Mouse (Mus musculus): Measurements from ENCODE around the gene Ttc28.

Gene Ttc28

GRCm38 (mm10) chr5:111133754-111134153, 254.2 kb downstream of the Ttc28 start:
- DNase-seq (ENCODE audit: low spot score), result no peak

GRCm38 (mm10) chr5:111137283-111137682, 257.7 kb downstream of the Ttc28 start:
- no peak for DNase-seq (ENCODE audit: low spot score)

DNA sequence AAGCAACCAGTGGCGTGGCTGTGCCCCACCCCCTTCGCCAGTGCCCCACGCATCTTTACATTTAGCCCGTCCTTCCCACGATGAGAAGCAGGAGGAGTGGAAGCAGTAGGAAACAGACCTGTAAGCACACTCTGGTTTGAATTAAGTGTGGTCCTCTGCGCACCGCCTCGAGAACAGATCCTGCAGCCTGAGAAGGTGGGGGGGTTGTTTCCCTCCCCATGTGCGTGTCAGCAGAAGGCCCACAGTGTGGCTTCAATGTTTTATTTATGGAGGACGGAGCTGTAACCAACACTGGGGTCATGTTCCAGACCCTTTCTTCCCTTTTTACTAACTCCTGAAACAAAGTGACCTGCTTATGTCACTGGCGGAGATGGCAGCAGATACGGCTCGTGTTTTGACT, 258.1 kb downstream of the Ttc28 start:
- DNase-seq (ENCODE audit: low spot score), result peak; percentile 62

DNA sequence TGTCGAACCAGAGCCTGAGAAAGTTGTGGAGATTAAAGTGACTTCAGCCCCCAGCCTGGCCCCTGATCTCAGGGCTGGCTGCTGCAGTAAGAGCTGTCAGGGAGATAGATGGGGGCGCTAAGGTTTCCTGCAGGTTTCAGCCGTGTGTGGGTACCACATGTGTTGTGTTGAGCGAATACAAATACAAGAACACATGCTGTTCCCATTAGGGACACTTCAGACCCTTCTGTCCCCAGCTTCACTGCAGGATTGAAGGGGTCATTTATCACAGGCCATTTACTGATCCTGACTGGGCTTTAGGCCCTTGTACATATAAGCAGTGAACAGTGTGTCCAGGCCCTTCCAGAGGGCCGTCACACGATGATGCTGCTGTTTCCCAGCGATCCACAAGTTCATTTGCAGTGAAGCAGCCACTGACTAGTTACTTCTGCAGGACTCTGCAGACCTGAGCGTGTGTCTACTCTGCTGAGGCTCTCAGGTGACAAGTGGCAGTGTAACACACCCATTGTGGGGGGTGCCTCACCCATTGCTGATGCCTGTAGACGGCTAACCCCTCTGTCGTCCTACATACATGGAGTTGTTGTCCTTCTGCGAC, 258.7 kb downstream of the Ttc28 start:
- DNase-seq (ENCODE audit: low spot score), result peak; percentile 81

DNA sequence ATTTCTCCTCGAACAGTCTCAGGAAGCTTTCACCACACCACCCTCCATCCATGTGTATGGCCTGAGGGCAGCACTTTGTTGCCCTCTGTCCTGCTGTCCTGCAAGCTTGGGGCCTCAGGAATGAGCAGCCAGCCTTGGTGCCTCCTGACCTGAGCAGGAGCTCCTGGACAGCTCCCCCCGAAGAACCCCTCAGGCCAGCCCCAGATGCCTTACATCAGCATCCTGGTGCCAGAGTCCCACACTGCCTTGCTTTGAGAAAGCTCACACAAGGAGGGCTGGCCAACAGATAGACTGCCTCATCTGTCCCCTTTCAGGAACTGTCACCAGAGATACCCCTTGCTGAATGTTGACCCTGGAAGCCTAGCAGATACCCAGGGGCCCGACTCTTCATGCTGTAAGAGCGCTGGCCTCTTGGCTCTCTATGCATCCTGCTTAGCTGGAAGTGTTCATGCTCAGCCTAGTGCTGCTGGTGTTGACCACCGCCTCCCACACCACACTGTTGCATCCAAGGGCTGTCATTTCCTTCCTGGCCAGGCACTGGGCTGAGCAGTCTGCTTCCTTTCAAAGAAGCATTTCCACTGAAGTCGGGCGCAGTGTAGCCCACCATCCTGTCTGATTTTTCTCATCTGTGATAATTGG, 259.4 kb downstream of the Ttc28 start:
- no peak for DNase-seq (ENCODE audit: low spot score)

DNA sequence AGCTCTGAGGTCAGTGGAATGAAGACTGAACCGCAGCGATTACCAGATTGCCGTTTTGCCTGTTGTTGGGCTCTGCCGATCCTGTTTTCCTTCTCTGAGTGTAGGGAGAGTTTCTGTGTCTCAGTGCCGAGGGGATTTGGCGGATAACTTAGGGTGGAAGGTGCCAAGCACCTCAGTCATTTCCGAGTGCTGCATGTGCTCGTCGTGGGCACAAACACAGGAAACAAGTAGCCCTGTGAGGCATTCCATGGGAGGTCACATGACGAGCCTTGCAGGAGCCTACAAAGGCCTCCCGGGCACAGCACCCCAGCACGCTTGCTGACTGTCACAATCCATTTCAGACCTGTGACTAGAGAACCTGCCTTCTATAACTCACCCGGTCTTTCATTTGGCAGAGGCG, 260.0 kb downstream of the Ttc28 start:
- DNase-seq (ENCODE audit: low spot score), result no peak

DNA sequence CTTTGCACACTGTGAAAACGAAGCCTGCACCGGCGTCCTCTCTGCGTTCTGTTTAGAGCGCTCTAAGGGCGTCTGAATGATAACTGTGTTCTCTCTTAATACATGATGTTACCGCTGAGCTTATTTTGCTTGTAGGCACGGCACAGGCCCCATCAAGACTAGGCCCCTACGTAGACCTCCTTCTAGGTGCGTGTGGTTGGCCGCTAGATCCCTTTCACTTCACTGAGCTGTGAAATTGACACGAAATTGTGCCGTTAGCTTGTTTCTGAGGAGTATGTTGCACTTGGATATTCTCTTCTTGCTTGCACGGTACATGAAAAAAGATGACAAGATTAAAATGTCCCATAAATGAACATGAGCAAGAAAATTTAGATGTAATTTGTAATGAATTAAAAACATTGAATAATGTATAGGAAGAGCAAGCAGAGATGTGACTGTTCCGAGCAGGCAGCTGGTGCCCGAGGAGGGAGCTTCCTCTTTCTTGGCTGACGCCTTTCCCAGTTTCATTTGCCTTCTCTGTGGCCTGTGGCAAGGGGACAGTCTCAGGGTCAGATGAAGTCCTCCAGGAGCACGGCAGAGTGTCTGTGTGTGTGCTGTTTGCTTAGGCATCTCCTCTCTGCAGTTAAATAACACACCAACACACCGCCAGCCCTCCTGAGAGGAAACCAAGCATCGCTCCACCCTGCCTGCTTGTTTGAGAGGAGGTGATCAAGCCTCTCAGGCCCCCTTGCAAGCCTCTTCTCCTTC, 261.7 kb downstream of the Ttc28 start:
- no peak for DNase-seq (ENCODE audit: low spot score)

GRCm38 (mm10) chr5:111142837-111143236, 263.2 kb downstream of the Ttc28 start:
- no peak for DNase-seq (ENCODE audit: low spot score)

GRCm38 (mm10) chr5:111144411-111144810, 264.8 kb downstream of the Ttc28 start:
- DNase-seq (ENCODE audit: low spot score), result no peak

DNA sequence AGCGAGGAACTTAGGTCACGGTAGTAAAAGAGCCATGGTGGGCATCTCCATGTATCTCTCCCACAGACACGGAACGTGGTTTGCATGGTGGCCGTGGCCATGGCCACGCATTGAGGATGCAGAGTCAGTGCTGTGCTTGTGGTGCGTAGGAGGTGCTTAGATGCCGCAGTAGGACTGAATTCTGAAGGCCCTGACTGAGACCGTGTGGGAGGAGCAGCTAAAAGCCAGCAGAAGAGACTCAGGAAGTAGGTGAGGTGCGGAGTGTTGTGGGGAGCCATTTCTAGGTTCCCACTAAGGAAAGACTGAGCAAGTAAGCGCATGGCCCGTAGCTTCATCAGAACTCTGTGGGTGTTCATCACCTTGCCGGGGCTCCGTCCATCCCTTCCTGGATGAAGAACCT, 271.0 kb downstream of the Ttc28 start:
- DNase-seq (ENCODE audit: low spot score), result no peak

DNA sequence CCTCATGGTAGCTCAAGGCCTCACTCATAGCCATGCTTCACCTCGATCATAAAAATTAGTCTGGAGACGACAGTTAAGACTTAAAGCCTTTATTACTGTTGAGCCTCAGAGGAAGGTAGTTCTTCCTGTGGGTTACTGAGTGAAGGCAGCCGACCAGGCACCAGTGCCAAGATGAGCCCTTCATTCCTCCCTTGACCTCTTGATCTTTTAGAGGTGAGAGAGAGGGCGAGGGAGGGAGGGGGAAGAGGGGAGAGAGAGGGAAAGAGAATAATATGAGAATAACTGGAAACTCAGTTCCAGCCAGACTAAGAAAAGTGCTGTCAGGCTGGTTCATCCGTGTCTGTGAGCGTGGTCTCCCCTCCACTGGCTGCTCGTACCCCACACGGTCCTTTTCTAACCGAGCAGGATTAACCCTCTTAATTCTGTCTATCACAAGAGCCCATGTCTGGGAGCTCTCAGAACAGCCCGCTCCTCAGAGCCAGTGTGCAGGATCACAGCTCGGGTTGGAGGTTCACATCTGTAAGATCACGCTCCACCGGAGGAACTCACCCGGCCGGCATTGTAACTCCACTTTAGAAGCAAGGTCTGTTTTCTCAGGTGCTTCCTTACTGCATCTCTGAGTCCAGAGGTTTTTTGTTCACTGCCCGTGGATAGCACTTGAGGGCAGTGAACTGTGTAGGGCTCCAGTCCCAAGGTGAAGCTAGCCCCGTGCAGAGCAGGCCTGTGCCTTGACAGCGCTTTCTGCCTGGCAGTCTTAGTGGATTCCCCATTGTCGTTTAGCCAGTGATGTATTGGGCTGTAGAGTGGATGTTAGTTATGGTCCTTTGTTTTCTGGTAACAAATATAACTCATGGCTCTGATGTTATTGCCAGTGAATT, 272.5 kb downstream of the Ttc28 start:
- peak; percentile 75 for DNase-seq (ENCODE audit: low spot score)

DNA sequence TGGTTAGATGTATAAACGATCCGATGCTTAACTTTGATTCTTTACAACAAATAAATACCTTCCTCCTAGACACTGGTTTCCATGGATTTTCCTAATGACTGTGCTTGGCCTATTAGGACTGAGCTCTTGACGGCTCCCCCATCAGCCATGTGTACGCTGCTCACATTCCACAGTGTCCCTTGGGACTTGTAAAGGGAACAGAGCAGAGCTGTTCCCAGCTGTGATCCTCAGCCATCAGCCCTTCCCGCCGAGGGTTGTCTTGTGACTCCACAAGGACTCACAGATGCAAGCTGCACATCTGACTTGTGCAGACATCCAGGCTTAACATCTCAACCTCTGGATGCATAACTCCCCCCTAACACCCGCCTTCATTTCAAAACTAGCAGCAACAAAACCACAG, 275.0 kb downstream of the Ttc28 start:
- peak; percentile 86 for DNase-seq (ENCODE audit: low spot score)

DNA sequence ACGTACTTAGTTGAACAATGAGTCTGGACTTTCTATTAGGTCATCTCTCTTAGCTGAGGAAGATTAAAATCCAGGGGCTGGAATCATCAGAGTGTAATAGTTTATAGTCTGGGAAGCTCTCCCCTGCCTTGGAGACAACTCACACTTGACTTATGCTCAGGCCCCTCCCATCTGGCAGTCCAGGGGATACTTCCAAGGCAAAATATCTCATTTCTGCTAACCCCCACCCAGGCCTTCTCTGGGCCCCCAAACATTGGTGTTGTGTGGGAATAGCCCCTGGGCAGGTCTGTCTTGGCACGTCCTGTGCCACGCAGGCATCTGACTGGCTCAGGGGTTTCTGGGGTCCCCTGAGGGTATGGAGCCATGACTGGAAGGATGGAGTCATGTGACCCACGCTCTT, 275.7 kb downstream of the Ttc28 start:
- DNase-seq (ENCODE audit: low spot score), result no peak

DNA sequence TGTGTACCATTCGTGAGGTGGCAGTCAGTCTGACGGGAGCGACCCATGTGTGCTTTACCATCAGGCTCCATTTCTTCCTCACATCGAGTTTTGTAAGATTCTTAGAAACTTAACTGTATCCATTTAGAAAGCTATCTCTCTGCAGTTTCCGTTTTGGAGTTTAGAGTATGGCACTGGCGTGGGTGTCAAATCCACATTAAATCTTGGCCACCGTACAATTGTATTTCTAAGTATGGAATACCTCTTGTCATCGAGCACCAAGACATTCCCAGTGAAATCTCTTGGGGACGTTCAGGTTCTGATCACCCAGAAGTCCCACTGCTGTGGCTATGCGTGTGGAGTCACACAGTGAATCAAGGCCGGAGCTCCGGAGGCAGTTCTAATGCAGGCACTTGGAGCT, 276.3 kb downstream of the Ttc28 start:
- DNase-seq (ENCODE audit: low spot score), result no peak

GRCm38 (mm10) chr5:111158266-111158665, 278.7 kb downstream of the Ttc28 start:
- no peak for DNase-seq (ENCODE audit: low spot score)

- no peak for DNase-seq (ENCODE audit: low spot score)
These were observed 280.2 kb downstream of the Ttc28 start for GRCm38 (mm10) chr5:111159628-111160321.

DNA sequence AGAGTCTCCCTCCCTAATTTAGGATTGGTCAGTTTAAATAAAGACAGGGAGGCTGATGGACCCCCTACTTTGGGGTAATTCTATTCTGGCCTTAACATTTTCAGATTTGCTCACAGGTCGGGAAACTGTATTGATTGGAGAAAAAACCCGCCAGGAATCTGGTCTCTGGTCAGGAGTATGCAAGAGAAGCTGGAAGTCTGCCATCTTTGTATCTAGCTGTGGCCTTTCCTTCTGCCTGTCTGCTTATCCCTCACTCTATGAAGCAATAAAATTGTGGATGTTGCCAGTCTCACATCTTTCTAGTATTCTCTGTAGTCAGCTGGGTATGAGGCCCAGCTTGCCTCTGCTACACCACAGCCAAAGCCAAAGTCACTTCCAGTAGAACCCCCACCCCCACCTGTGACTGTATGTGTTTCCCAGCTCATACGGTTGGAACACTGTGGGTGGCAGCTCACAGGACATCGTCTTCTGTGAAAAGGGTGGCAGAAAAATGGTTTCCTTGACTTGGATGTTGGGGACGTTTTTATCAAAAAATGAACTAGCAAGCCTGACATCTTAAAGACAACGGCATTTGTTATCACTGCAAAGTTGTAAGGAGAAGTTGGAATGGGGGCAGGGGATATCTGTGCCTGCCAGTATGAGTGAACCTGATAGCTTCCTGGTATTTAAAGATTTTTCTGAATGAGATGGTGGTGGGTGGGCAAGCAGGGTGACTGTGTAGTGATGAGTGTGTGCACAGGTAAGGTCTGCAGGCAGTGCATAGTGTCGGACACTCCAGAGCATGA, 281.7 kb downstream of the Ttc28 start:
- no peak for DNase-seq (ENCODE audit: low spot score)

DNA sequence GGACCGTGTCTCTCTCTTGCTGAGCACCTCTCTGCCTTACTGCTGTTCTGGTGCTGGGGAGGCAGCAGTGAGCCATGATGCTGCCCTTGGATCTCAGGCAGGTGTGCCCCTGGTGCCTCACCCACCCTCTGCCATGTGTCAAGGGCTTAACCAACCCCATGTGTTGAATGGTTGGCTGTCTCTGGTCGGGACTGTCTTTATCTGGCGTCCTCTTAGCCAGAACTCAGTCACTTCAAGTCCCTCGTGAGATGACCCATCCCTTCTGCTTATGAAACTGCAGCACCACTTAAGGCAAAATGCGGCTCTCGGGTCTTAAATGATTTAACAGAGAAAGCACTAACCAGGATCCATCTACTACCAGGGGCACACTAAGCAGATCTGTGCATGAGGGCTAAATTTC, 283.3 kb downstream of the Ttc28 start:
- DNase-seq (ENCODE audit: low spot score), result no peak

DNA sequence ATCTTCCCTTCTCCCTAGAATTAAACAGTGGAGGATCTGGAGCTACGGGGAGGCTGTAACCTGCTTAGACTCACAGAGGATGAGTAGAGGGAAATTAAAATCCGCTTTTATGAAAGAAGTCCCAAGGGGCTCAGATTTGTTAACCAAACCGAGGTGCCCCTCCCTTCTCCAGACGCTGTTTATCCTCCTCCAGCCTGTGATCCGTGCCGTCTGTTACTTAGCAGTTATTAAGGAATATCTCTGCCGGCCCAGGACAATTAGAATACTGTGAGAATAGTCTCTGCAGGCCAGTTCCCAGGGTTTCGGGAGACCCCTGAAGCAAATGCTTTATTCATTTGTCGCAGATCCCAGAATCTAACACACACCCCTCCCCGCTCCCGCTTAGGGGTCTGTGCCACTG, 283.8 kb downstream of the Ttc28 start:
- no peak for DNase-seq (ENCODE audit: low spot score)

GRCm38 (mm10) chr5:111164348-111164920, 284.8 kb downstream of the Ttc28 start:
- no peak for DNase-seq (ENCODE audit: low spot score)

GRCm38 (mm10) chr5:111170383-111170782, 290.8 kb downstream of the Ttc28 start:
- no peak for DNase-seq (ENCODE audit: low spot score)

All from embryo, embryonic 10 days (tissue).